Mouse (Mus musculus) midbrain, embryonic 13.5 days (tissue): ENCODE results near the gene Mbnl1. TPM values are rescaled to one million over a fixed set of nuclear protein-coding genes. Genes with fewer than 3 reads are reported as not detected.
"Not testable (repeated sequence)": the region's sequence is repeated elsewhere in the genome, so short reads cannot be mapped to it uniquely, and the experiment has no call there.

Source experiments
- ATAC-seq: fragments of 200-750 bp; cut with Nextera tagmentation; 2 replicates; pipeline ENCODE4 v1.8.0; 2017; ENCODE audit warnings: mild to moderate bottlenecking, moderate TSS enrichment, moderate library complexity
- H3K27ac ChIP-seq: fragments of 300-500 bp; sonication (generic); 2 replicates; pipeline ENCODE4 v1.5.1; 2015; ENCODE audit warnings: inconsistent platforms, mild to moderate bottlenecking, moderate library complexity
- H3K27me3 ChIP-seq: fragments of 300-500 bp; sonication (generic); 2 replicates; pipeline ENCODE4 v1.6.1; 2015; ENCODE audit warnings: mild to moderate bottlenecking, inconsistent platforms
- H3K36me3 ChIP-seq: fragments of 300-500 bp; sonication (generic); 2 replicates; pipeline ENCODE4 v1.6.1; 2015; ENCODE audit warnings: mild to moderate bottlenecking, inconsistent platforms
- H3K4me1 ChIP-seq: fragments of 300-500 bp; sonication (generic); replicated peaks from 2 replicates; pipeline ENCODE4 v1.6.1; 2015; ENCODE audit warnings: inconsistent platforms
- H3K4me2 ChIP-seq: fragments of 300-500 bp; sonication (generic); replicated peaks from 2 replicates; pipeline ENCODE4 v1.6.1; 2015; ENCODE audit warnings: moderate library complexity, mild to moderate bottlenecking, inconsistent platforms
- H3K4me3 ChIP-seq: fragments of 300-500 bp; sonication (generic); replicated peaks from 2 replicates; pipeline ENCODE4 v1.5.1; 2015; ENCODE audit warnings: mild to moderate bottlenecking, inconsistent platforms
- H3K9ac ChIP-seq: fragments of 300-500 bp; sonication (generic); replicated peaks from 2 replicates; pipeline ENCODE4 v1.6.1; 2015; ENCODE audit warnings: mild to moderate bottlenecking, inconsistent platforms
- H3K9me3 ChIP-seq: fragments of 300-500 bp; sonication (generic); 2 replicates; pipeline ENCODE4 v1.6.1; 2016; ENCODE audit warnings: mild to moderate bottlenecking, inconsistent platforms
- WGBS: fragments of 180-500 bp; shearing (Covaris S2); methylation state at CpG from one replicate; pipeline ENCODE4 v1.1.7; 2015; 5-methylcytosine and 5-hydroxymethylcytosine counted together
- polyA plus RNA-seq: library from polyadenylated mRNA; unstranded; fragments of >200 nt; fragmentation: Nextera tagmentation; extraction: Ambion mirVana; gene quantifications from 2 replicates; pipeline ENCODE4 v1.2.1, GENCODE M21; 2015

Gene Mbnl1
- polyA plus RNA-seq, 1 experiment from 2014 or later: 35.5 TPM

DNA sequence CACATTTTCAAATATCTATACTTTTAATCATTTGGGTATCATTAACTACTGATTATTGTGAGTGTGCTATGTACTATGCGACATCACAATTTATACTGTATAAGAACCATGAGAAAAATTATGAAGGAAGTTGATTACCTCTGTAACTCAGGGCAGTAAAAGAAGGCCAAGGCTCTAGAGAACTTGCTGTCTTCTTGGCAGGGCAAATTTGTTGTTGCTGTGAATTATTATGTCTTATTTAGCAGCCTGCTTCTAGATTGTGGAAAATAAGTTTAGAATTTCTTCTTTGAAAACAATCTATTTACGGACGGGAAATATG, 2.0 kb downstream of the Mbnl1 start:
- H3K27ac ChIP-seq: no peak overlapping the region
- H3K9ac ChIP-seq: no peak overlapping the region
- no peak overlapping the region for H3K4me2 ChIP-seq
- H3K36me3 ChIP-seq: no peaks in the 10 kb centered on the region
- H3K4me1 ChIP-seq: no peaks in the 10 kb centered on the region
- no peak overlapping the region for H3K4me3 ChIP-seq
- 90% methylated on average over 3 of the region's 3 CpGs for WGBS
- no peaks in the 10 kb centered on the region for H3K27me3 ChIP-seq
- no peaks in the 10 kb centered on the region for H3K9me3 ChIP-seq
- no peak for ATAC-seq

GRCm38 (mm10) chr3:60475055-60475454, 2.4 kb downstream of the Mbnl1 start:
- H3K4me2 ChIP-seq: no peak overlapping the region
- no peak for ATAC-seq
- WGBS: 98% methylated on average over 2 of the region's 2 CpGs

GRCm38 (mm10) chr3:60476751-60477255, 4.2 kb downstream of the Mbnl1 start:
- Histone ChIP-seq H3K9me3 (no peaks in the 10 kb centered on the region), H3K36me3 (no peaks in the 10 kb centered on the region), H3K4me1 (no peaks in the 10 kb centered on the region), H3K4me3 (no peak overlapping the region), H3K27me3 (no peaks in the 10 kb centered on the region), H3K4me2 (no peak overlapping the region), H3K27ac (no peak overlapping the region), H3K9ac (no peak overlapping the region)
- 93% methylated on average over 6 of the region's 6 CpGs for WGBS
- no peak for ATAC-seq

More at GRCm38 (mm10) chr3:60475055-60475454, 2.4 kb downstream of the Mbnl1 start:
- Histone ChIP-seq H3K4me1 (no peaks in the 10 kb centered on the region), H3K27ac (no peak overlapping the region), H3K9me3 (no peaks in the 10 kb centered on the region), H3K27me3 (no peaks in the 10 kb centered on the region), H3K36me3 (no peaks in the 10 kb centered on the region), H3K9ac (no peak overlapping the region), H3K4me3 (no peak overlapping the region)

DNA sequence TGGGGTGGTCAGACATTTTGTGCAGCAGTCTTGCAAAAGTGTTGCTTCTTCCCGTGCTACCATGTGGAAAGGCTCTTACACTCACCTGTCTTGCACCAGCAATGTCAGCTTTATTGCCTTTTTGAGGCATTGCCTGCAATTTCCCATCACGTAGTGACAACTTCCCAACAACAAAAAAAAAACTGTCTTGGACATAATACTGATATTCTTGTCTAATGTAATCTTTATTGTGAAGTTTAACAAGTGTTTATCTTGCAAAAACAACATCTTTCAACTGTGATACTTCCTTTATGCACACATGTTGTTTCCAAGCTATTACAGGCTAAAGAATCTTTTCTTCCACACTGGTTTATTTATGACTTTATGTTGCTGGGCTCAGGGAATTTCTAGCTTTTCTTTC, 5.8 kb downstream of the Mbnl1 start:
- WGBS: 81% methylated on average over 2 of the region's 2 CpGs
- no peak overlapping the region for H3K27ac ChIP-seq
- no peaks in the 10 kb centered on the region for H3K27me3 ChIP-seq
- no peak for ATAC-seq
- no peak overlapping the region for H3K9ac ChIP-seq
- no peak overlapping the region for H3K4me2 ChIP-seq
- no peaks in the 10 kb centered on the region for H3K9me3 ChIP-seq
- no peaks in the 10 kb centered on the region for H3K4me1 ChIP-seq
- H3K36me3 ChIP-seq: no peaks in the 10 kb centered on the region
- H3K4me3 ChIP-seq: no peak overlapping the region

DNA sequence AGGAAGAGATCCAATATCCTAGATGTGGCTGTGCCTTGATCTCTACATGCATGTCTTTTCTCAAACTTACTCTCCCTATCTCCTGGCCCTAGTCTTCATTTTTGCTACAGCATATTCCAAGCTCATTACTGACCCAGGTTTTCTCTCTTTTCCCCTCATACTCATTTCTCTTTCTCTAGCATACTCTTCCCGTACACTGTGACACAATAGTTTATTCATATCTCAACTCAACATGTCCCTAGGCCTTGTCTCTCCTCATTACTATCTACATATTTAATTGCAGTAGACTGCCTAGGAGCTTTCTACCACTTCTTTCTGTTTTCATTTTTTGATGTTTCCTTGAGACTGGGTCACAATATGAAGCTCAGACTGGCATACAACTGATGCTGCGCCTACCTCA, 8.1 kb downstream of the Mbnl1 start:
- H3K27ac ChIP-seq: no peak overlapping the region
- no peaks in the 10 kb centered on the region for H3K4me1 ChIP-seq
- no peak overlapping the region for H3K9ac ChIP-seq
- no peak overlapping the region for H3K4me3 ChIP-seq
- H3K9me3 ChIP-seq: no peaks in the 10 kb centered on the region
- 97% methylated on average over 2 of the region's 2 CpGs for WGBS
- no peak overlapping the region for H3K4me2 ChIP-seq
- no peaks in the 10 kb centered on the region for H3K27me3 ChIP-seq
- no peak for ATAC-seq
- no peaks in the 10 kb centered on the region for H3K36me3 ChIP-seq

DNA sequence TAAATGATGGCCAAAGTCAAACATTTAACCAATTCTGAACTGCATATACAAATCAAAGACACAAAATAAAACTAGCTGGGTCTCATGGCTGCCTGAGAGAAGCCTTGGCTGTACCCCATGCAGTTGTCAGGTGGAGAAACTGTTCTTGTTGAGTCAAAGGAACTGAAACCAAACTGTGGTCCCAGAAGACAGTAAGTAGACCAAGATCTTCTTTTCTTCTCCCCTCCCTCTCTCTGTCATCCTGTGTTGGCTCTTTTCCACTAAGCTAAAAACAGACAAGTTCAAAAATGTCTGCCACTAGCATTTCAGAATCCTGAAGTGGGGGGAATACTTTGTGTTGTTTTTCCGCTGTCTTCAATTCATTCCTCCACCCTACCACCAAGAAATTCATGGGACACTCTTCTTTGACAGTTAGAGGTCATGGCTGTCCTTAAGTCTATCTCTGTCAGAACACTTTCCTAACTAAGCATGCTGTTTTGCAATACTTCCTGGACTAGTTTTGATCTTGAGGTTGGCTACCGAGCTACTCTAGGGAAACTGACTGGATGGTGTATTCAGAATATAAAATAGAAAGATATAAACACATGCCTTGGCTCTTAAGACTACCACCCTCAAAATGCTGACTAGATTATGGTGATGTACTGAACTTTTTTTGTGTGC, 9.2 kb downstream of the Mbnl1 start:
- Histone ChIP-seq H3K36me3 (no peaks in the 10 kb centered on the region), H3K9ac (no peak overlapping the region), H3K4me3 (no peak overlapping the region), H3K27ac (no peak overlapping the region), H3K4me2 (no peak overlapping the region), H3K9me3 (no peaks in the 10 kb centered on the region), H3K27me3 (no peaks in the 10 kb centered on the region), H3K4me1 (no peaks in the 10 kb centered on the region)
- 95% methylated on average over 2 of the region's 2 CpGs for WGBS
- no peak for ATAC-seq

DNA sequence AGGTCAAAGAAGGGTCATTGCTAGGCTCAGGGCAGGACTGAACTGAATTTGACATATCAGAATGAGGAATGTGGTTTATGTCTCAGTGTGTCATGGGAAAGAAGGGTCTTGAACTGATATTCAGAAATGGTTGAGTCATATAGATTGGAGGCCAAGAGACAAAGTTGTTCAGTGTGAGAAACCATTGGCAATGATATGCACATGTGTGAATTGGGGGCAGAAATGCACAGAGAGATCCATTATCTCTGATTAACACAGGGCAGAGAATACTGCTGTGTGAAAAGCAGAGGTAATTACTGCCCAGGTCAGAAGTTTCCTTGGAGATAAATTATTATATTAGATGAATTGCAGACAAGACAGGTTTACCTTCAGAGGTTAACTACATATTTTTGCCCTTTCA, 10.7 kb downstream of the Mbnl1 start:
- Histone ChIP-seq H3K27ac (no peak overlapping the region), H3K27me3 (no peaks in the 10 kb centered on the region), H3K4me1 (no peaks in the 10 kb centered on the region), H3K9me3 (no peaks in the 10 kb centered on the region), H3K4me3 (no peak overlapping the region), H3K4me2 (no peak overlapping the region), H3K9ac (no peak overlapping the region), H3K36me3 (no peaks in the 10 kb centered on the region)
- no peak for ATAC-seq

DNA sequence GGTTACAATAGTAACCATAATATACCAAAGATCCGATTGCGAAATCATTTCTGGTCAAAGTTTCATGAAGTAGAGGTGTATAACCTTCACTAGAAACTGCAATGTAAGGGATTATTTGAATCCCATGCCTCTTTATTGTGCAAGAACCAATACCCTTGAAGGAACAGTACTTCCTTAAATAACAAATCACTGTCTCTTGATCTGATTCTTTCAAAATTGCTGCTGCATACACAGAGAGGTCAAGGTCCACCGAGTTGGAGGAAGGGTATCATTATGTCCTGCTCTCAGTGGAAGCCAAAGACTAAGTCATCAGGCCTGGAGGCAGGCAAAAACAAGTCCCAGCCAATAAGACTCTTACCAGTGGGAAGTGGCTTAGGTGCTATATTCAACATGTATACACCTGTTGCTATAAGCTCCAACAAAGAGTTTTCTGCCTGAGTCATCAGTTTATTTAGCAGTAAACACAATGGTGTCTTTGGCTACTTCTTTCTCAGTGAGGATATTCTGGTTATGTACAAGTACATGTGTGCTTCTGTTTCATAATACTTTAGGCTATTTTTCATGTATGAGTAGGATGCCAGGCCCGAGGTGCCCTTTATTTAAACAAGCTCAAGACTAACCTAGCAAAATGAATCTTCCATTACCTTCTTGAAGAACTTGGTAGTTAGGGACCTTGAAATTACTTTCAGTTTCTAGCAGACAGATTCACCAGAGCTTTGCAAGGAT, 13.5 kb downstream of the Mbnl1 start:
- H3K4me3 ChIP-seq: no peak overlapping the region
- no peak overlapping the region for H3K27ac ChIP-seq
- H3K9ac ChIP-seq: no peak overlapping the region
- no peaks in the 10 kb centered on the region for H3K36me3 ChIP-seq
- H3K4me2 ChIP-seq: no peak overlapping the region
- no peak for ATAC-seq
- H3K9me3 ChIP-seq: no peaks in the 10 kb centered on the region
- 91% methylated on average over 4 of the region's 4 CpGs for WGBS
- no peaks in the 10 kb centered on the region for H3K4me1 ChIP-seq
- no peaks in the 10 kb centered on the region for H3K27me3 ChIP-seq

GRCm38 (mm10) chr3:60486713-60487170, 14.1 kb downstream of the Mbnl1 start:
- Histone ChIP-seq H3K4me2 (no peak overlapping the region), H3K9me3 (no peaks in the 10 kb centered on the region), H3K36me3 (no peaks in the 10 kb centered on the region), H3K27me3 (no peaks in the 10 kb centered on the region), H3K4me3 (no peak overlapping the region), H3K27ac (no peak overlapping the region), H3K4me1 (no peaks in the 10 kb centered on the region), H3K9ac (no peak overlapping the region)
- WGBS: 90% methylated on average over 3 of the region's 3 CpGs
- ATAC-seq: no peak

DNA sequence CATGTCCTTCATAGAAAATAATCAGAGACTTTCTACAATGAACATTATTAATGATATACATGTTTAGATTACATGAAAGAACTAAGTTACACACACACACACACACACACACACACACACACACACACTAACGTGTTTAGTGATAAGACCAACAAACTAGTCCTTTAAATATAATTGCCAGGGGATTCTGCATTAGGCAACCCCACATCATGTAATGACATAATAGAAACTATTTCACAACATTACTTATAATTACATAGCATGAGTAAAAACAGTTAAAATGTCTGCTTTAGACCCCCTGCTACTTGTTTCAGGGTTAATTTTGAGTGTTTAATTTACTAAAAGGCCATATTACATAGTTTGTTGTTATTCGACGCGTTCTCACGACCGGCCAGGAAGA, 16.9 kb downstream of the Mbnl1 start:
- Histone ChIP-seq H3K4me3 (no peak overlapping the region), H3K4me1 (no peaks in the 10 kb centered on the region), H3K9ac (no peak overlapping the region), H3K9me3 (no peaks in the 10 kb centered on the region), H3K36me3 (no peaks in the 10 kb centered on the region), H3K27me3 (no peaks in the 10 kb centered on the region), H3K27ac (no peak overlapping the region), H3K4me2 (no peak overlapping the region)
- WGBS: 97% methylated on average over 6 of the region's 6 CpGs
- no peak for ATAC-seq

- ATAC-seq: peak; percentile 50; the same call in 1 of the 2 replicates
Measured at GRCm38 (mm10) chr3:60494774-60495535, 22.3 kb downstream of the Mbnl1 start.

DNA sequence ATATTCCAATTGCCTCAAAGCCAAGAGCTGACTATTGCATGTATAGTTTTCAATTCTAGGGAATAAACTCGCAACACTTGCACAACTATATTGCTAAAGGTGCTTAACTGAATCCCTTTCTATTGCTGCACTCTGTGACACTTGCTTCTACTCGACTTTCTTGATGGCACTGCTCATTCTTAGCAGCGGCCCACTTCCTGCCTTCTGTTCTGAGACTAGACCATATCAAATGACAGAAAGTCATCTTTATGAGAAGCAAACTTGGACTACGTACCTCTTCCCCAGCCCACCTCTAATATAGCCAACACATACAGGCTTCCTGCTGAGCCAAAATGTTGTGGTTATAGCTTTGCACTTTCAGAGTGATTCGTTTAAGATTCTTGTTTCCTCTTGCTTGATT, 23.6 kb downstream of the Mbnl1 start:
- ATAC-seq: no peak
- H3K9ac ChIP-seq: no peak overlapping the region
- no peaks in the 10 kb centered on the region for H3K27me3 ChIP-seq
- H3K27ac ChIP-seq: no peak overlapping the region
- no peak overlapping the region for H3K4me3 ChIP-seq
- H3K36me3 ChIP-seq: no peaks in the 10 kb centered on the region
- no peak overlapping the region for H3K4me2 ChIP-seq
- peaks cover 10% of the 10 kb centered on the region for H3K4me1 ChIP-seq
- H3K9me3 ChIP-seq: no peaks in the 10 kb centered on the region
- 88% methylated on average over 5 of the region's 5 CpGs for WGBS

More at GRCm38 (mm10) chr3:60494774-60495535, 22.3 kb downstream of the Mbnl1 start:
- H3K9ac ChIP-seq, H3K27me3 ChIP-seq, H3K36me3 ChIP-seq, H3K4me3 ChIP-seq, H3K9me3 ChIP-seq, H3K4me1 ChIP-seq, H3K27ac ChIP-seq: not testable (repeated sequence)
- H3K4me2 ChIP-seq: peak overlapping the region; percentile 19; the same call in 1 of the 2 replicates
- 66% methylated on average over 8 of the region's 16 CpGs for WGBS
